Mouse (Mus musculus) cerebellum, adult 2 months (tissue): ENCODE measurements around the gene Ppp1r13b.

Source experiments
- CTCF ChIP-seq: fragments of 200-500 bp; IDR thresholded peaks from 2 replicates; pipeline ENCODE4 v1.5.1; 2011; ENCODE audit warnings: low read depth, mild to moderate bottlenecking, control low read depth, low read length, moderate library complexity, borderline replicate concordance; ENCODE audit not compliant: insufficient read depth
- POLR2A ChIP-seq: fragments of 200-500 bp; IDR thresholded peaks from 2 replicates; pipeline ENCODE4 v1.6.1; 2011; ENCODE audit warnings: low read length, control low read depth, borderline replicate concordance; ENCODE audit not compliant: insufficient read depth

DNA sequence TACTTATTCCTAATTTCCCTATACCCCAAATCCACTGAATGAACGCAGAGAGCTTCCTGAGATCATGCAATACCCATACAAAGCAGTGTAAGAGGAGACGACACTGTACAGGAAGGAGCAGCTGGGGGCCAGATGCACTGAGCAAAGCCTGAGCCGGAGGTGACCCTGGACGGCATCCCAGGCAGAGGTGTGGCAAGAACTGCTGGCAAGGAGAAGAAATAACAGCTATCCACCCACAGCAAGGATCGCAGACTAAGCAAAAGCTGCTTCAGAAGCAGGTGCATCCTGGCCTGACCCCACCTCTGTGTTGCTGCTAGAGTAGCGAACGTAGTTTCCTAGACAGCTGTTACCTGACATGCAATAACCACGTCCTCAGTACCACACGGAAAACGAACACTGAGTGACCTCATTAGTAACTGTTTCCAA, 54.9 kb downstream of the Ppp1r13b start:
- no peak for TF ChIP-seq POLR2A
- TF ChIP-seq CTCF = no peak
